Mouse (Mus musculus) kidney, adult 8-10 months (tissue): ENCODE measurements around the gene Cd7.

Experiments
- DNase-seq, 2 experiments: peaks; one replicate each; pipeline ENCODE4 v3.0.0; 2022

Gene Cd7

GRCm38 (mm10) chr11:120990126-120990781 is 49.0 kb downstream of the Cd7 start:
- DNase-seq, result peak; percentile 43 to 51

- no peak for DNase-seq
Measured at GRCm38 (mm10) chr11:120989523-120989922, 49.7 kb downstream of the Cd7 start.

GRCm38 (mm10) chr11:120988410-120988809 is 50.8 kb downstream of the Cd7 start:
- no peak for DNase-seq

- DNase-seq, result peak in 1 of 2 experiments; percentile 28
Measured at GRCm38 (mm10) chr11:120987608-120988007, 51.6 kb downstream of the Cd7 start.
